Mouse (Mus musculus) urinary bladder, postnatal 25 days (tissue): Measurements from ENCODE around the gene Rasl2-9.
"Not testable (repeated sequence)": the region's sequence is repeated elsewhere in the genome, so short reads cannot be mapped to it uniquely, and the experiment has no call there.

Source experiments
- DNase-seq: peaks from one replicate; pipeline ENCODE4 v3.0.0; 2022; ENCODE audit warnings: low spot score

Gene Rasl2-9

GRCm38 (mm10) chr7:5080815-5081214, 44.9 kb downstream of the Rasl2-9 start:
- no peak for DNase-seq

DNA sequence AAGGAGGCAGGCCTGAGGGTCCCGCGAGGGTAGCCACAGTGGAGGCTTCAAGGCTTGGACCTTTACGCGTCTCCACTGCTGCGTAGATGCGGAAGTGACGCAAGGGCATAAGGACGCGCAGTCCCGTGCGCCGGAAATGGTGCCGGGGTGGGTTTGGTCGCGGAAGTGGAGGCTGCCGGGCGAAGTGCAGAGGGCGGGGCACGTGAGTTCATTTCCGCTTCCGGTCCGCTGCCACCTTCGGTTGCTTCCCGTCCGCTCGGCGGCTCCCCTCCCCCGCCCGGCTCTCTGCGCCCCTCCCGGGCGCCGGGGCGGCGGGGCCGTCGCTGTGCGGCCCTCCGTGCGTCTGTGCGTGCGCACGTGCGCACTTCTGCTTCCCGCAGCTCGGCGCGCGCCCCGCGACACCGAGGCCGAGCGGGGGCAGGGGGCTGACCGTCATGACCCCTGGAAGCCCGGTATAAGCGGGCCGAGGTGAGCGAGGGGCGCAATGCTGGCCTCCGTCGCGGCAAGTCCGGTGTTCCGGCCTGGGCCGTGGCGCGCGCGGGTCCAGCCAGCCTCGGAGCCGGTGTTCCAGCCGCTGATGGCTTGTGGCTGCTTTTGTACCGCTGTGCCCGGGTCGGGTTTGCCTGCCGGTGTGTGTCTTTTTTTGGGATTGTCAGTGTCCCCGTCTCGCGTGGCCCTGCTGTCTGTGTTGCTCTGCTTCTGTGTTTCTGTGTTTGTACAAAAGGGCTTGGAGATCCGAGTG, 45.6 kb downstream of the Rasl2-9 start, which contains the start of gene Epn1:
Epn1 (plus strand) TSS at position 226 of the 742 bp plus-strand sequence.
- peak; percentile 94 for DNase-seq

- not testable (repeated sequence) for DNase-seq
Observed at GRCm38 (mm10) chr7:5079365-5080009, 46.3 kb downstream of the Rasl2-9 start.

GRCm38 (mm10) chr7:5076931-5077330, 48.8 kb downstream of the Rasl2-9 start:
- DNase-seq: no peak

DNA sequence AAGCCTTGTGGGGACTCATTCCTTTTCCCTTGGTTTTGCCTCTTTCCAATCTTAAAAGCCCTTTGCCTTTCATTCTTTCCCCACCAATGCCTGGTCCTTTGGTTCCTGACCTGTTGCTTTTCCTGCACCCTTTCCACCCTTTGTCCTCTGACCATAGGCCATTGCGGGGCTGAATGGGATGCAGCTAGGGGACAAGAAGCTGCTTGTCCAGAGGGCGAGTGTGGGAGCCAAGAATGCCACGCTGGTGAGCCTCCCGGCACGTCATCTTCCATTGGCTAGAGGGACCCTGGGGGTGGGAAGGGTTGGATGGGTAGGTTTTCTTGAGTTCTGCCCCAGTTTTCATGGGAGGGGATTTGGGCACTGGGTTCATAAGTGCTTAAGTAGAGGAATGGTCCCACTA, 50.8 kb downstream of the Rasl2-9 start:
- no peak for DNase-seq
